Mouse (Mus musculus): ENCODE measurements at regions not wholly inside any gene's neighbourhood (a gene's known extent, or its start where the extent isn't known, plus 50 kb on each side); places are given as distances from the start of the nearest gene placed in this dataset.

GRCm38 (mm10) chr15:62524135-62524534, 1320.8 kb downstream of the Gsdmc2 start:
- H3K4me1 ChIP-seq (replicated peaks; ENCODE audit: control insufficient read depth, insufficient read depth, low read length) = no peaks in the 10 kb centered on the region
- H3K27ac ChIP-seq (ENCODE audit: control insufficient read depth, insufficient read depth, low read length) = no peak overlapping the region
- DNase-seq = no peak
- H3K27me3 ChIP-seq (ENCODE audit: control insufficient read depth, insufficient read depth, low read length) = no peaks in the 10 kb centered on the region
- TF ChIP-seq POLR2A (IDR thresholded peaks at IDR 0.05; ENCODE audit: control insufficient read depth, extremely low read depth, insufficient read depth, low read length, poor library complexity) = no peak
- TF ChIP-seq CTCF (IDR thresholded peaks at IDR 0.05; ENCODE audit: borderline replicate concordance, control insufficient read depth, extremely low read depth, insufficient read depth, low read length, poor library complexity) = no peak
- 93% methylated on average over 2 of the region's 2 CpGs for WGBS
- H3K36me3 ChIP-seq (ENCODE audit: control insufficient read depth, insufficient read depth, low read length) = no peaks in the 10 kb centered on the region
- no peak overlapping the region for H3K4me3 ChIP-seq (ENCODE audit: control insufficient read depth, insufficient read depth, low read length)

DNA sequence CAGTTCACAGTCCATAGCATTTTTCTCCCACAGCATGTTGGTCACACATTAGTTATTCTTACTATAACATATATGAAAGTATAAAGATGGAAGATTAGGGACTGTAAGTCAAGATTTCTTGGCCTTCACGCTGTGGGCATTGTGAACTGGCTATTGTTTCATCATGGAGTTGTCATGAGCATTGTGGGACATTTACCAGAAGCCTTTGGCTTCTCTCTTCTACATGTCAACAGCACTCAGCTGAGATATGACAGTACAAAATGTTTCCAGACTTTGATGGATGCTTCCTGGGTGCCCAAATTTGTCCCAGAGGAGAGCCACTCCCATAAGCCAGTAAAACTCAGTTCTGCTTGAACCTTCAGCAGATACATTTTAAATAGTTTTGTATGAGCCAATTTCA, 1331.5 kb downstream of the Gsdmc2 start:
- no peak overlapping the region for H3K4me3 ChIP-seq (ENCODE audit: control insufficient read depth, insufficient read depth, low read length)
- no peak overlapping the region for H3K27ac ChIP-seq (ENCODE audit: control insufficient read depth, insufficient read depth, low read length)
- DNase-seq = no peak
- TF ChIP-seq POLR2A (IDR thresholded peaks at IDR 0.05; ENCODE audit: control insufficient read depth, extremely low read depth, insufficient read depth, low read length, poor library complexity) (no peak), CTCF (IDR thresholded peaks at IDR 0.05; ENCODE audit: borderline replicate concordance, control insufficient read depth, extremely low read depth, insufficient read depth, low read length, poor library complexity) (no peak)
- no peaks in the 10 kb centered on the region for H3K27me3 ChIP-seq (ENCODE audit: control insufficient read depth, insufficient read depth, low read length)
- no peaks in the 10 kb centered on the region for H3K4me1 ChIP-seq (replicated peaks; ENCODE audit: control insufficient read depth, insufficient read depth, low read length)
- WGBS = 96% methylated on average over 1 of the region's 1 CpGs
- H3K36me3 ChIP-seq (ENCODE audit: control insufficient read depth, insufficient read depth, low read length) = no peaks in the 10 kb centered on the region

DNA sequence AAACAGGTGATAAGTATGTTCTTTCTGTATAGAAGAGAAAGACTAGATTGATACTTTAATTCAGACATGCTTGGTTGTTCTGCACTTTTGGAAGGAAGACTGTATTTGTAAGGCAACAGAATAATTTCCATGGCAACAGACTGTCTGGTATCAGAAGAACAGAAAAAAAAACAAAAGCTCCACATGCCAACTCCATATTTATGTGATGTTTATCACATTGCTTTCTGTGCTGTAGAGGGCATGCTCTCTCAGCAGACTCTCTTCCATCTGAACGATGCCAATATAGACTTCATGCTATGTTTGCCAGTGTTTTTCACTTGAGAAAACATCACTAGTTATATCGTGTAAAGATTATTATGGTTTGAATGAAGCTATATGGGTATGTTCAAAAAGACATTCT, 1333.5 kb downstream of the Gsdmc2 start:
- 97% methylated on average over 2 of the region's 2 CpGs for WGBS
- H3K27me3 ChIP-seq (ENCODE audit: control insufficient read depth, insufficient read depth, low read length) = no peaks in the 10 kb centered on the region
- H3K4me3 ChIP-seq (ENCODE audit: control insufficient read depth, insufficient read depth, low read length) = no peak overlapping the region
- DNase-seq = no peak
- no peak for TF ChIP-seq CTCF (IDR thresholded peaks at IDR 0.05; ENCODE audit: borderline replicate concordance, control insufficient read depth, extremely low read depth, insufficient read depth, low read length, poor library complexity)
- TF ChIP-seq POLR2A (IDR thresholded peaks at IDR 0.05; ENCODE audit: control insufficient read depth, extremely low read depth, insufficient read depth, low read length, poor library complexity) = no peak
- H3K27ac ChIP-seq (ENCODE audit: control insufficient read depth, insufficient read depth, low read length) = no peak overlapping the region
- no peaks in the 10 kb centered on the region for H3K36me3 ChIP-seq (ENCODE audit: control insufficient read depth, insufficient read depth, low read length)
- H3K4me1 ChIP-seq (replicated peaks; ENCODE audit: control insufficient read depth, insufficient read depth, low read length) = no peaks in the 10 kb centered on the region

GRCm38 (mm10) chr15:62503866-62504265, 1341.1 kb downstream of the Gsdmc2 start:
- no peaks in the 10 kb centered on the region for H3K36me3 ChIP-seq (ENCODE audit: control insufficient read depth, insufficient read depth, low read length)
- no peak overlapping the region for H3K27ac ChIP-seq (ENCODE audit: control insufficient read depth, insufficient read depth, low read length)
- H3K4me3 ChIP-seq (ENCODE audit: control insufficient read depth, insufficient read depth, low read length) = no peak overlapping the region
- H3K4me1 ChIP-seq (replicated peaks; ENCODE audit: control insufficient read depth, insufficient read depth, low read length) = 0 out of 2 replicates have a peak, but pooled peaks cover 2% of the 10 kb centered on the region
- WGBS = 66% methylated on average over 3 of the region's 3 CpGs
- no peak for DNase-seq
- TF ChIP-seq CTCF (IDR thresholded peaks at IDR 0.05; ENCODE audit: borderline replicate concordance, control insufficient read depth, extremely low read depth, insufficient read depth, low read length, poor library complexity) = no peak
- no peak for TF ChIP-seq POLR2A (IDR thresholded peaks at IDR 0.05; ENCODE audit: control insufficient read depth, extremely low read depth, insufficient read depth, low read length, poor library complexity)
- no peaks in the 10 kb centered on the region for H3K27me3 ChIP-seq (ENCODE audit: control insufficient read depth, insufficient read depth, low read length)

- Histone ChIP-seq H3K27me3 (ENCODE audit: control insufficient read depth, insufficient read depth, low read length) (no peaks in the 10 kb centered on the region), H3K36me3 (ENCODE audit: control insufficient read depth, insufficient read depth, low read length) (no peaks in the 10 kb centered on the region), H3K4me3 (ENCODE audit: control insufficient read depth, insufficient read depth, low read length) (no peak overlapping the region), H3K27ac (ENCODE audit: control insufficient read depth, insufficient read depth, low read length) (no peak overlapping the region), H3K4me1 (replicated peaks; ENCODE audit: control insufficient read depth, insufficient read depth, low read length) (0 out of 2 replicates have a peak, but pooled peaks cover 2% of the 10 kb centered on the region)
- 91% methylated on average over 4 of the region's 4 CpGs for WGBS
- DNase-seq = no peak
- TF ChIP-seq POLR2A (IDR thresholded peaks at IDR 0.05; ENCODE audit: control insufficient read depth, extremely low read depth, insufficient read depth, low read length, poor library complexity) (no peak), CTCF (IDR thresholded peaks at IDR 0.05; ENCODE audit: borderline replicate concordance, control insufficient read depth, extremely low read depth, insufficient read depth, low read length, poor library complexity) (no peak)
Observed at GRCm38 (mm10) chr15:62500966-62501365, 1344.0 kb downstream of the Gsdmc2 start.

- H3K27me3 ChIP-seq (ENCODE audit: control insufficient read depth, insufficient read depth, low read length) = no peaks in the 10 kb centered on the region
- 0 out of 2 replicates have a peak, but pooled peaks cover 2% of the 10 kb centered on the region for H3K4me1 ChIP-seq (replicated peaks; ENCODE audit: control insufficient read depth, insufficient read depth, low read length)
- no peak for DNase-seq
- no peak overlapping the region for H3K27ac ChIP-seq (ENCODE audit: control insufficient read depth, insufficient read depth, low read length)
- H3K4me3 ChIP-seq (ENCODE audit: control insufficient read depth, insufficient read depth, low read length) = no peak overlapping the region
- TF ChIP-seq CTCF (IDR thresholded peaks at IDR 0.05; ENCODE audit: borderline replicate concordance, control insufficient read depth, extremely low read depth, insufficient read depth, low read length, poor library complexity) (no peak), POLR2A (IDR thresholded peaks at IDR 0.05; ENCODE audit: control insufficient read depth, extremely low read depth, insufficient read depth, low read length, poor library complexity) (no peak)
- H3K36me3 ChIP-seq (ENCODE audit: control insufficient read depth, insufficient read depth, low read length) = no peaks in the 10 kb centered on the region
- WGBS = 96% methylated on average over 2 of the region's 2 CpGs
Observed at GRCm38 (mm10) chr15:62500522-62500921, 1344.5 kb downstream of the Gsdmc2 start.

DNA sequence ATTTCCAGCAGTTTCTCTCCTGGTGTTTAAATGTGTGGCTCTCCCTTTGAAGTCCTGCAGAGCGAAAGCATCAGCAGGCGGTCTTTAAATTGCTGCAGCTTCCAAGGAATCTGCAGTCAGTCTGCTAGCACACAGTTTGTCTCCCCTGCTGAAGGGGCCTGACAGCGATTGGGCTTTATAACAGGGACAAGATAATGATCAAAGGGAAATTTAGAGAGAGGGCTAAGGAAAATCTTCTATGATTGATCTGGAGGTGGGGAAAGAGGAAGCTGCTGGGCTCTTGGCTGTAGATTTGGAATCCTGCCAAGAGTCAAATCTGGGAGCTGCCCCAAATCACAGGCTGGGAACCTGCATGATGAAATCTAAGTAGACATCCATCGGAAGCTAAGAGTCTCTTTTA, 1348.8 kb downstream of the Gsdmc2 start:
- Histone ChIP-seq H3K36me3 (ENCODE audit: control insufficient read depth, insufficient read depth, low read length) (no peaks in the 10 kb centered on the region), H3K27me3 (ENCODE audit: control insufficient read depth, insufficient read depth, low read length) (no peaks in the 10 kb centered on the region), H3K27ac (ENCODE audit: control insufficient read depth, insufficient read depth, low read length) (no peak overlapping the region), H3K4me3 (ENCODE audit: control insufficient read depth, insufficient read depth, low read length) (no peak overlapping the region), H3K4me1 (replicated peaks; ENCODE audit: control insufficient read depth, insufficient read depth, low read length) (0 out of 2 replicates have a peak, but pooled peaks cover 2% of the 10 kb centered on the region)
- WGBS = 79% methylated on average over 4 of the region's 4 CpGs
- TF ChIP-seq POLR2A (IDR thresholded peaks at IDR 0.05; ENCODE audit: control insufficient read depth, extremely low read depth, insufficient read depth, low read length, poor library complexity) = no peak
- no peak for DNase-seq
